Mouse (Mus musculus) bone marrow, adult 2 months (tissue): ENCODE measurements around the gene Pard3. TPM values are rescaled to one million over a fixed set of nuclear protein-coding genes. Genes with fewer than 3 reads are reported as not detected.

Experiments
- H3K27ac ChIP-seq: fragments of 200-500 bp; 2 replicates; pipeline ENCODE4 v1.5.1; 2012; ENCODE audit warnings: low read depth, mild to moderate bottlenecking, control low read depth, inconsistent platforms, low read length; ENCODE audit not compliant: control insufficient read depth, poor library complexity, insufficient read depth
- H3K4me1 ChIP-seq: fragments of 200-500 bp; 2 replicates; pipeline ENCODE4 v1.6.1; 2011; ENCODE audit warnings: low read length; ENCODE audit not compliant: control insufficient read depth, insufficient read depth
- H3K4me3 ChIP-seq: fragments of 200-500 bp; replicated peaks from 2 replicates; pipeline ENCODE3; 2011; ENCODE audit warnings: mild to moderate bottlenecking, low read depth, low read length, control low read depth; ENCODE audit not compliant: control insufficient read depth
- CTCF ChIP-seq: fragments of 200-500 bp; IDR thresholded peaks from 2 replicates; pipeline ENCODE4 v1.5.1; 2011; ENCODE audit warnings: low read length, control low read depth; ENCODE audit not compliant: control insufficient read depth, insufficient read depth
- POLR2A ChIP-seq: fragments of 200-500 bp; IDR thresholded peaks from 2 replicates; pipeline ENCODE4 v1.6.1; 2011; ENCODE audit warnings: low read depth, mild to moderate bottlenecking, control low read depth, low read length, borderline replicate concordance; ENCODE audit not compliant: control insufficient read depth
- WGBS: fragments of 180-500 bp; shearing (Covaris S2); methylation state at CpG from one replicate; pipeline ENCODE4 v1.1.7; 2018; 5-methylcytosine and 5-hydroxymethylcytosine counted together
- polyA plus RNA-seq: library from polyadenylated mRNA; stranded (reverse); fragments of >200 nt; gene quantifications from 2 replicates; pipeline ENCODE4 v1.2.4, GENCODE M21; 2011; ENCODE audit warnings: low replicate concordance; ENCODE audit not compliant: missing spikeins, insufficient read depth, insufficient read length

The Pard3 gene
- polyA plus RNA-seq, 1 experiment, result 3.8 TPM

DNA sequence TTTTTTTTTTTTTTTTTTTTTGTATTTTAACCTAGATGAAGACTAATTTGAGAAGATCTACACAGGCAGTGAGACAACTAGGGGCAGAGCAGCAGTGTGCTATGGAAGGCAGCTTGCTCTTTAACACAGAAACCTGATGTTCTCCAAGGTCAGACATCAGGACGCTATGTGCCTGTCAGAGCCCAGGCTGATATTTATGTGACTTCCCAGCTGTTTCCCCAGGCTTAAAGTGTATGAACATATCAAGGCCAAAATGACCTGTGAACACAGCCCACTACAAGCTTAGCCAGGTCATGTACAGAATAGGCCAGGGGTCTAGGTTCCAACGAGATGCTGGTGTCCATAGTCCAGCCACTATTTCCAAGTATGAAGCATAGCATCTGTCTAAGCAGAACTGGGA, 482.5 kb downstream of the Pard3 start:
- H3K4me1 ChIP-seq, result no peaks in the 10 kb centered on the region
- no peak overlapping the region for H3K27ac ChIP-seq
- no peak for TF ChIP-seq CTCF
- no peak for TF ChIP-seq POLR2A
- H3K4me3 ChIP-seq, result no peak overlapping the region
- 79% methylated on average over 2 of the region's 2 CpGs for WGBS

DNA sequence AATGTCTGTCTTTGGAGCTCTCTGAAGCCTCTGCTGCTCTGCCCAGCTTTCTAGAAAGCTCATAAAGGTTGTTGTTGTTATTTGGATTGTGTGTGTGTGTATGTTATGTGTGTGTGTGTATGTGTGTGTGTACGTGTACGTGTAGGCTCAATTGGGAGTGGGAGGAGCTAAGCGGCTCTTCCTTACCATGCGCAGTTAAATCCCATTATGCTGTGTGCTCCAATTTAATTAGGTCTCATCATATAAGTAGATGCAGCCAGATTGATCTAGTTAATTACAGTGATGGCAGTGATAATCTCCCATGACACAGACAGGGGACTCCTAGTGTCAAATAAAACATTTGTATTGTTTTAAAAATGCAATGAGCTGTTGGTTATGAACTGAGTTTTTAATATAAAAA, 487.2 kb downstream of the Pard3 start:
- TF ChIP-seq CTCF, result no peak
- no peak for TF ChIP-seq POLR2A
- Histone ChIP-seq H3K4me3 (no peak overlapping the region), H3K4me1 (no peaks in the 10 kb centered on the region), H3K27ac (no peak overlapping the region)
- WGBS, result 89% methylated on average over 4 of the region's 4 CpGs

DNA sequence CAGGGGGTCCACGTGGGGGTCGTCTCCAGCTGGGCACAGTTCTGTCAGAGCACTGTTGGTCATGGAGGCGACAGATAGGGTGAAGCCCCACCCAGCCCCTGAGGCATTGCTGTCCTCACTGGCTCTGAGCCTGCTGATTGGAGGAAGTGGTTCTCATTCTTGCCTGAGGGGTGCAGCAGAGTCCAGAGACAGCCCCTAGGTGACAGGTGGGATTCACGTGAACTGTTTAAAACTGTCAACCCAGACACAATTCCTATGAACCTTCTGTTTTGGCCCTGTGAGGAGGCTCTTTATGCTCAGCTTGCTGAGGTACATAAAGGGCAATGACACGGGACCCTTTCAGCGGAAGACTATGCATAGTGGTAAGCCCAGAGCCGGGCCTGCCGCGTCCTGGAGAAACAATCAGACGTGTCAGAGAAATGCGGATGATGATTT, 488.5 kb downstream of the Pard3 start:
- no peak overlapping the region for H3K27ac ChIP-seq
- WGBS, result 35% methylated on average over 11 of the region's 11 CpGs
- H3K4me3 ChIP-seq, result no peak overlapping the region
- TF ChIP-seq CTCF, result no peak
- no peak for TF ChIP-seq POLR2A
- no peaks in the 10 kb centered on the region for H3K4me1 ChIP-seq

DNA sequence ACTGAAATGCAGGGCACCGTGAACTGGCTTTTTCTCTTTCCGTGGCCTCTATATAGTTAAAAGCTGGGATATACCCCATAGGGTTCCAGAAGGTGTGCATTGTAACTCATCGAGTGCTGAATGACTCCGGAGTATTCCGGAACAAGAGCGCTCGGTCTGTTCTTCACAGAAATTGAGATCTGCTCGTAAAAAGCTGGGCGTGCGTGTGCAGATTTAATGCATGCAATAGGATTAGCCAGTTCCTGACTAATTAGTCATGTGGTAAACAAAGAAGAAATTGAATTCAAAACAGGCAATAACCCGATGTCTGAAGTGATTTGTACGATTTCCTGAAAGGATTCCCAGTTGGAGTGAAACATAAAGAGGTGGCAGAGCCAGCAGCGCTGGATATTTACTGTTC, 489.1 kb downstream of the Pard3 start:
- Histone ChIP-seq H3K27ac (no peak overlapping the region), H3K4me3 (no peak overlapping the region), H3K4me1 (no peaks in the 10 kb centered on the region)
- 88% methylated on average over 13 of the region's 13 CpGs for WGBS
- TF ChIP-seq POLR2A (no peak), CTCF (no peak)

DNA sequence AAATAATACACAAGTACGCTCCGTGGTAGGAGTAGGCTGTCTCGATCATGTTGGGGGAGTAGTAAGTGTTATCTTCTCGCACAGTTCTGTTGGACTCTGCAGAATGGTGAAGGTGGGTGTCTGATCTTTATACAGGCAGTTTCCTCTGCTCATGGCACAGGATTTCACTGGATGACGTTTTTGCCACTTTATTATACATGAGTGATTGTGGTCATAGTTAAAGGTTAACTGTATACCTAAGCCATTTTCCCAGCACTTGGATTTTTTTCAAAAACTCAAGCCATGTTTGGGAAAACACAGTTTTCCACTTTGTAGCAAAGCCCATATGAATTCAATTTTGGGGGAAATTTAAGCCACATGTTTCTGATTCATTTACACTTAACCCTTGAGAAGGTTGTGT, 489.9 kb downstream of the Pard3 start:
- Histone ChIP-seq H3K4me3 (no peak overlapping the region), H3K4me1 (no peaks in the 10 kb centered on the region), H3K27ac (no peak overlapping the region)
- TF ChIP-seq CTCF (no peak), POLR2A (no peak)
- 65% methylated on average over 5 of the region's 5 CpGs for WGBS

DNA sequence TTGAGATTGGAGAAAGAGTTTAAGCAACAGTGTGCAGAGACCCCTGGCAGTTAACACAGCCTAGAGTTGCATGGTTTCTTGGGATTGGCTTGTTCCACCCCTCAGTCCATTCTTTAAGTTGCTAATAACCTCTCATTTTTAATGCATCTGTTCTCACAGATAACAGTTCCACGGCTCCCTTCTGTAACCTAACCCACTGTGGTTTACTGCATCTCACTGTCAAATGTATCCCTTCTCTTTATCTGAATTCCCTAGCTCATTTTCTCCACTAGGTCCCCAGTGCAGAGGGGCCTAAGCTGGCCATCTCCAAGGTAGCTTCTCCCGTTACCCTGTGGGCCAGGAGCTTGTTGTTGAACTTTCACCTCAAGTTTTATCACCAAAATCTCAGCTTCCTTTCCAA, 492.1 kb downstream of the Pard3 start:
- WGBS, result 47% methylated on average over 2 of the region's 2 CpGs
- H3K27ac ChIP-seq, result no peak overlapping the region
- TF ChIP-seq CTCF (no peak), POLR2A (no peak)
- H3K4me3 ChIP-seq, result no peak overlapping the region
- H3K4me1 ChIP-seq, result no peaks in the 10 kb centered on the region

DNA sequence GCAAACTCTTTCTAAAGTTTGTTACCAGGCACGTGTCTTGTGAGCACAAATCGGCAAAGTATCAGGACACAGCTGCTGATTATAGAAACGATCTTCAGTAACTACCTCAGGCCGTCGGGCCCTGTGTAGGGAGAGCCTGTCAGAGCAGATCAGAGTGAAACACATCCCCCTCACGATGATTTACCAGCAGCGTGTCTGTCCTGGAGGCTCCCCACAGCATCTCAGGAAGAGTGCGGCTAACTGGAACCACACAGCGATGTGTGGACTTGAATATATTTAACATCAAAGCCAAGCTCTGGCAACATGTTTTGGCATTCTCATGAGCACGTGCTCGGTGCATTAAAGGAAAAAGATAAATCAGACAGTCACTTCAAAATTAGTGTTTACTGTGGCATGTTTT, 493.3 kb downstream of the Pard3 start:
- no peak overlapping the region for H3K4me3 ChIP-seq
- TF ChIP-seq CTCF, result no peak
- TF ChIP-seq POLR2A, result no peak
- no peak overlapping the region for H3K27ac ChIP-seq
- WGBS, result 84% methylated on average over 11 of the region's 11 CpGs
- H3K4me1 ChIP-seq, result no peaks in the 10 kb centered on the region

DNA sequence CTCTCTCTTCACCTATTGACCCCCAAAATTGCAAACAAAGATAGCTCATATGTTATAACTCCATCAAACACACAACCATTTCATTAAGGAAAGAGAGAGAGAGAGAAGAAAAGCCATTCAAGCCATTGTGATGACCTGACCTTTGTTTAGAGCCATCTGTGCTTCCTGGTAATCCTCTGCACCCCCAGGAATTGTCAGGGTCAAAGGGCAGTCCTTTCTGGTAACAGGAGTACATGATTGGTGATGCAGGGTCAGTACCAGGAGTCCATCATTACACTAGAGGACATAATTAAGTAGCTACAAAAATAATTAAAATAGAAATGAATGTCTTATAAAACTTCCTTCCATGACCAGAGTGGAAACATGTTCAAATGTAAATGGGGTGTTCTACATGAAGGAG, 493.9 kb downstream of the Pard3 start:
- Histone ChIP-seq H3K27ac (no peak overlapping the region), H3K4me3 (no peak overlapping the region), H3K4me1 (no peaks in the 10 kb centered on the region)
- TF ChIP-seq POLR2A (no peak), CTCF (no peak)

DNA sequence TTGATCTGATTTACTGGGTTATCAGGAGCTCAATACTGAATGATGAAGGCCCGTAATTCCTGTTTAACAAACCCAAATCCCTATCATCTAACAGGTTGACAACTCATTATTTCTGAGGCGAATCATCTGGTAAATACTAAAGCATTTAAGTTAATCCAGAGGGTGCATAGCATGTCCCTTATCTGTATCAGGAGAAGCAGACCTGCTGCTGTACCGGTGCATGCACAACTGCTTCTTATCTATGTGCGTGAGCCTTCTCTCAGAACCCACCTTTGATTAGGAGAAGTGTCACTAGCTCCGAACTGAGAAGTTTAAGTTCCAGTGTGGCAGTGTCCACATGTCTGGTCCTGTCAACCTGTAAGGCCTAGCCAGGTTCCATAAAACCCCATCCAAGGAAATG, 499.9 kb downstream of the Pard3 start:
- Histone ChIP-seq H3K4me1 (no peaks in the 10 kb centered on the region; the same call in 1 of the 2 replicates), H3K27ac (no peak overlapping the region), H3K4me3 (no peak overlapping the region)
- TF ChIP-seq POLR2A (no peak), CTCF (no peak)
- 68% methylated on average over 5 of the region's 5 CpGs for WGBS
